Mouse (Mus musculus): ENCODE data around the gene Tmem219.
"Not testable (repeated sequence)": the region's sequence is repeated elsewhere in the genome, so short reads cannot be mapped to it uniquely, and the experiment has no call there.

Gene Tmem219

GRCm38 (mm10) chr7:126921563-126921962 is 1.2 kb downstream of the Tmem219 start:
- no peak for DNase-seq

- no peak for DNase-seq
These were observed 2.7 kb downstream of the Tmem219 start for GRCm38 (mm10) chr7:126919973-126920372.

- DNase-seq = not testable (repeated sequence)
These were observed 4.4 kb downstream of the Tmem219 start for GRCm38 (mm10) chr7:126918356-126918755.

- no peak for DNase-seq
These were observed 7.9 kb downstream of the Tmem219 start for GRCm38 (mm10) chr7:126914844-126915243.

DNA sequence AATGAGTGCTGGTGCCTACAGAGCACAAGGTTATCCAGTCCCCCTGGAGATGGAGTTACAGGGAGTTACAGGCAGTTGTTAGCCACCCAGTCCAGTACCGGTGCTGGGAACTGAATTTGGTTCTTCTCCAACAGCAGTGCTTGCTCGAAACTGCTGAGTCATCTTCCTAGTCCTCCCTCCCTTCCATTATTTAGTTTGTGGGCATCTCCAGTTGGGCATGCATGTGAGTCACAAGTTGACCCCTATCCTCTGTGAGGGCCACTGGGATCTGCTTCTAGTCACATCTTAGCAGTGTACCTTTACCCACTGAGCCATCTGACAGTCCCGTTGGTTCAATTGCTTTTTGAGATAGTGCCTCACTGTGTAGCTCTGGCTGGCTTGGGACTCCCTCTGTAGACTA is 17.1 kb downstream of the Tmem219 start:
- no peak for DNase-seq

DNA sequence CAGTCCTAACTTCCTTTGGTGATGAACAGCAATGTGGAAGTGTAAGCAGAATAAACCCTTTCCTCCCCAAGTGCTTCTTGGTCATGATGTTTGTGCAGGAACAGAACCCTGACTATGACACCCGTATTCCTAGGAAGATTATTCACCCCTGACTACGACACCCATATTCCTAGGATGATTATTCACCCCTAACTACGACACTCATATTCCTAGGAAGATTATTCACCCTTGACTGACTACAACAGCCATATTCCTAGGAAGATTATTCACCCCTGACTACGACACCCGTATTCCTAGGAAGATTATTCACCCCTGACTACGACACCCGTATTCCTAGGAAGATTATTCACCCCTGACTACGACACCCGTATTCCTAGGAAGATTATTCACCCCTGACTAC is 22.9 kb downstream of the Tmem219 start:
- not testable (repeated sequence) for DNase-seq

- peak; percentile 97 to 98 for DNase-seq
These were observed 24.4 kb downstream of the Tmem219 start for GRCm38 (mm10) chr7:126898102-126898990.

DNA sequence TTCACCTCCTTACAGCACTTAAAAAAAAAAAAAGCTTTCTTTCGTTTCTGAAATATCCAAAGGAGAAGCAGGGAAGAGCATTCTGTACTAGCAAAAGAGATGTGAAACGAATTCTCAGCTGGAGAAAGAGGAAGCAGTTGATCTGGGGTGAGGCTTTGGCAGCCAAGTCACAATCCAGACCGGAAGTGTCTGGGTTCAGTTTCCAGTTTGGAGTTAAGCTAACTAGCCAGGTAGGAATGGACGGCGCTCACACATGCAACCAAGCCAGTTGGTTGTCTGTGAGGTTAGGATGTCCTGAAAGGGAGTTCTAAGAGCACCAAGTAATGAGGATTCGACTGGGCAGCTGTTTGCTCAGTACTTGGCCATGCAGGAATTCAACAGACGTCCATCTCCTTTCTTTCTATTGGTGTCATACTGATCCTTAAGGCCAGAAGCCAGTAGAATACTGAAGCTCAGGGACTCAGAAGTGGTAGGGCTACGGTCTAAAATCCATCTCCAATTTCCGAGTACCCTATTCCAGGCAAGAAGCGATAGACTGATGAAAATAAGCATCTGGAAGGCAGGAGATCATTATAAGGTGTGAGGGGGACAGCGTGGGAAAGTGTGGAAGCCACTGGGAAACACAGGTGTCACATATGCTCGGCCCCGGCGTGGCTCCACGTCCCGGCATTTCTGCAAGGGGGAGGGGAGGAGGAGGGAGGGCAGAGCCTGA is 25.2 kb downstream of the Tmem219 start:
- DNase-seq = peak in 1 of 2 experiments; percentile 47

DNA sequence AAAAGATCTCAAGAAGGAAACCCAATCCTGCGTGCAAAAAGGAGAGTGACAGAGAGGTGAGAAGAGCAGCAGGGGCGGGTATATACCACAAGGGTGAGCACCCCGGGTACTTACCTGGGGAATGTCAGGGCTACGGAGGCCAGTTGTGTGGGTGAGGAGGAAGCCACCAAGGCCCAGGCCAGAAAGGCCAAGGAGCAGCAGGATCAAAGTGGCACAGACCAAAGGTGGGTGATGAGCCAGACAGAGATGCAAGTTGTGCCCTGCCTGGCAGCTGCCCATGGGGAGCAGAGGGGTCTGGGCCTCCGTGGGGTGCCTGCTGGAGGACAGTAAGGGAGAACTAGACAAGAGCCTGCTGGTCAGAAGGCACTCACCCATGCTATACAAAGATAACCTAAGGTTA is 25.8 kb downstream of the Tmem219 start:
- DNase-seq = no peak

DNA sequence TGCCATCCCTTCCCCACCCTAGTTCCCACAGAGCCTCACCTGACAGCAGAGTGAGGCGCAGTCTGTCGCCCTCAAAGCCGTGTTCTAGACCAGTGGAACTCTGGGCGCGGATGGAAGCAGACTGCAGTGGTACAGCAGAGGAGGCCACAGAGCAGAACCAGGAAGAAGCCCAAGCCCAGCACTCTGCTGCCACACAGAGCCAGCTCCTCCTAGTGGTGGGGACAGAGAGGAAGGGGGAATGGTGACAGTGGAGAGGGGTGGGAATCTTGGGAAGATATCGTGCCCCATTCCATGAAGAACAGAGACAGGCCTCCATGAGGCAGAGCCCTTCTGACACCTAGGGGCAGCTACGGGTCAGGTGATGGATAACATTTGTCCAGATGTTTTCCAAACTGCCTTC is 33.9 kb downstream of the Tmem219 start:
- DNase-seq = peak in 1 of 2 experiments; percentile 46

DNA sequence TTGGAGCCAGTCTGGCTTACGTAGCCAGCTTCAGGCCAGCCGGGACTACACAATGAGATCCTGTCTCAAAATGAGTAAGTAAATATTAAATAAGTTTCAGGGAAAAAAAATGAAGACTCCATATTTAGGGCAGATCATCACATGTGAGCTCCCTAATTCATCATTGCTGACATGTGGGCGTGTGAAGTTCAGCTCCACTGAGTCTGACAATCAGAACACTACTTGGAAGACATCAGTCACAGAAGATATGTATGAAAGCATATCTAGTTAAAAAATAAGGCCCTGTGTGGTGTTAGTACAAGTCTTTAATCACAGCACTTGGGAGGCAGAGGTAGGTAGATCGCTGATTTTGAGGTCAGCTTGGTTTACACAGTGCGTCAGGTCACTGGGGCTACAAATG is 35.4 kb downstream of the Tmem219 start:
- no peak for DNase-seq

GRCm38 (mm10) chr7:126884286-126885164 is 38.2 kb downstream of the Tmem219 start, which contains the start of gene Taok2:
Gene Taok2, minus strand, starts transcription at chr7:126884703.
- DNase-seq = peak; percentile 98 to 100

- DNase-seq = peak; percentile 50 to 59
These were observed 39.0 kb downstream of the Tmem219 start for GRCm38 (mm10) chr7:126883731-126884181.

DNA sequence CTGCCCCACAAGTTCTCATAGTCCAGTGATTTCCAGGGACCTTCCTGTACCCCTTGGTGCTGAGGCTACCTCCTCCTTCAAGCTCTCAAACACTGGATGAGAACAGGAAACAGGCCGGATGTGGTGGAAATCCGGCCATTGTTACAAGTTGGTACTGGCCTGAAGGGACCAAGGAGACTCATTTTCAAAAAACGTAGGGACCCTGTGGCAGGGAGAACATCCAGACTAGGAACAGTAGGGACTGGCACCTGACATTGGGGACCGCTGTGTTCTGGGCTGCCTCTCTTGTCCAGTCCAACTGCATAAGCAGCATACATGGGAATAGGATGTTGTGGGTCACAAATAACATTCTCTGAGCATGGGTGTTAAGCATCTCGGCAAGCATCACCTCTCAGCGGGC is 41.7 kb downstream of the Tmem219 start:
- DNase-seq = peak; percentile 51 to 73

DNA sequence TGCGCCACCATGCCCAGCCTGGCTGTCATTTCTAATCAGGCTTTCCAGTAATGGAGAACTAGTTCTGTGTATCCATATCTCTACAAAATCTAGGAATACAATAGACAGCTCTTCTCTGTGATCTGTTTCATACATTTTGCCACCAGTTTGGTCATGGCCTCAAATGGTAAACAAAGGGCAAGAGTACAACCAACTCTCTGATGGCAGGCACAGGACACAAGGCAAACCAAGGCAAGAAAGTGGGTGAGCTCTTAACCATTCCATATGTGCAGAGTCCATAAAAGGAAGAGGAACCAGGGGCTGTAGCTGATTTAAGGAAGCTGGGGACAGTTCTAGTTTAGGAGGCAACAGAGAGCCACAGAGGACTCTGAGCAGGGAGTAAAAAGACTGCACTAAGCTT is 45.5 kb downstream of the Tmem219 start:
- DNase-seq = no peak

GRCm38 (mm10) chr7:126870520-126870891 is 52.2 kb downstream of the Tmem219 start:
- DNase-seq = no peak

DNA sequence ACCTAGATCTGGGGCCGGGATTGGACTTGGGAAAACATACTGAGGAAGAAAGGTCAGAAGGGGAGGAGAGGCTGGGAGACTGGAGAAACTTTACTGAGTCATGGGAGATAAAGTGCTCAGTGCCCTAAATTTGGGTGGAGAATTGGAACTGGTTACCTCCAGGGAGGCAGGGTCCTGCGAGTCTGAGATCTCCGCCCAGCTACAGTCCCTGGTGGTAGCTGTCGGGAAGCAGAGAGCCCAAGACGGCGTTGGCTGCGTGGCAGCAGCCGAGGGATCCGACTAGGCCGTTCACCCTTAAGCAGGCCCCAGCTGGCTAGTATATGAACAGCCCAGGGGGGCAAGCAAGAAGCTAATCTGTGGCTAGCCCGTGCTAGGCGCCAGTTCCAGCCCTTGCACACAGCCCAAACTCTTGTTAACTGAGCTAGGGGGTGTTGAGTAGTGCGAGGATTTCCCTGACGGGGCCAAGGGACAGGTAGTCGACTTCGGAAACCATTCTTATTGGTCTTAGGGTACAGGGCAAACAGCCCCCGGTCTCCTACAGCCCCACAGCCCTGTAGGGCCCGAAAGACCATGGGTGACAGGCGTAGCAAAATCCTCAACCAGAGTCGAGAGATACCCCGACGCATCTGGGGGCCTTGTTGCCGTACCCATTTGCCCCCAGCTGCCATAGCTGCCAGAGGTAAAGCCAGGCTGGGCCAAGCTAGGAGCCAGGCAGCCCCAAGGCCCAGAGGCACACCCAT is 52.8 kb downstream of the Tmem219 start:
- no peak for DNase-seq

DNA sequence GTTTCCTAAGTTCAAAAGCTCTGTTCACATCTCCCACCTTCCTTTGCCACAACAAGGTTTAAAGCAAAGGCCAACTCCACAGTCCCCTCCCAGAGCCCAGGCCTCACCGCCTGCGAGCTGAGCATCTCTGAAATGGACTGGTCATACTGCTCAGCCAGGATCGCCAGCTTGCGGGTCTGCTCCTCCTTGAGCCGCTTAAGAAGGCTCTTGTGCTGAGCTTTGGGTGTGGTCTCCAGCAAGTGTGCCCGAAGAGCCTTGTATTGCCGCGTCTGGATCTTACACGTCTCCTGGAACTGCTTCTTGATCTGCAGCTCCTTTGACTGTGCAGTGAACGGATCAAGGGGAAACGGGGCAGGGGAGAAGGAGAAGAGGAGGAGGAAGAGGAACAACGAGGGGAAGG is 54.7 kb downstream of the Tmem219 start:
- DNase-seq = peak in 1 of 2 experiments; percentile 59

- DNase-seq = no peak
These were observed 55.2 kb downstream of the Tmem219 start for GRCm38 (mm10) chr7:126867534-126867933.

GRCm38 (mm10) chr7:126863791-126864190 is 58.9 kb downstream of the Tmem219 start:
- DNase-seq = no peak

- peak; percentile 93 to 94 for DNase-seq
These were observed 60.5 kb downstream of the Tmem219 start, which contains the start of gene Ino80e for GRCm38 (mm10) chr7:126862147-126862784. Gene Ino80e, minus strand, starts transcription at chr7:126862377.

Measured in lung, postnatal 4 days (tissue).